In genomic region chr9:119580187-119580586, GRCm38 (mm10) we compare ENCODE assay signal across 12 mouse cellular contexts. TPM values are rescaled to one million over a fixed set of nuclear protein-coding genes. Genes with fewer than 3 reads are reported as not detected.
"Had no signal": no experiment of that assay in that cellular context is flagged by ENCODE, and none has a peak within 500 bp of the region (broad histone marks: within the 10 kb centered on the region; RNA-seq: fewer than 3 reads in every experiment).

No protein-coding gene starts in this region.

- H3K9ac ChIP-seq: limb, embryonic 12.5 days; limb, embryonic 15.5 days; liver, embryonic 14.5 days; liver, postnatal 0 days; lung, embryonic 14.5 days; midbrain, embryonic 15.5 days had no signal

- H3K36me3 ChIP-seq: limb, embryonic 12.5 days; limb, embryonic 15.5 days; midbrain, embryonic 15.5 days had no signal

- H3K9me3 ChIP-seq: limb, embryonic 12.5 days; limb, embryonic 15.5 days; midbrain, embryonic 15.5 days had no signal

- H3K27ac ChIP-seq: kidney, postnatal 0 days; left cerebral cortex, adult 2 months; limb, embryonic 12.5 days; limb, embryonic 15.5 days; liver, embryonic 14.5 days; macrophage; midbrain, embryonic 15.5 days; stomach, postnatal 0 days had no signal

- H3K4me3 ChIP-seq: left cerebral cortex, adult 2 months; limb, embryonic 12.5 days; limb, embryonic 15.5 days; midbrain, embryonic 15.5 days; myocyte had no signal

- H3K4me2 ChIP-seq: limb, embryonic 12.5 days; limb, embryonic 15.5 days; liver, embryonic 11.5 days; lung, embryonic 14.5 days; midbrain, embryonic 15.5 days had no signal

RNA-seq across cellular contexts. Expression of gene Scn5a, which starts 1.4 kb away (rescaled TPM):
- polyA plus RNA-seq: macrophage had no signal
